Mouse (Mus musculus) midbrain, embryonic 12.5 days (tissue): ENCODE results near the gene Prss45. TPM values are rescaled to one million over a fixed set of nuclear protein-coding genes. Genes with fewer than 3 reads are reported as not detected.
"Not testable (repeated sequence)": the region's sequence is repeated elsewhere in the genome, so short reads cannot be mapped to it uniquely, and the experiment has no call there.

Source experiments
- ATAC-seq: fragments of 200-750 bp; cut with Nextera tagmentation; 2 replicates; pipeline ENCODE4 v1.8.0; 2017; ENCODE audit warnings: low read depth, moderate TSS enrichment, moderate library complexity; ENCODE audit not compliant: low FRiP score
- H3K27ac ChIP-seq: fragments of 300-500 bp; sonication (generic); replicated peaks from 2 replicates; pipeline ENCODE4 v1.5.1; 2016; ENCODE audit warnings: mild to moderate bottlenecking
- H3K27me3 ChIP-seq: fragments of 300-500 bp; sonication (generic); 2 replicates; pipeline ENCODE4 v1.6.1; 2016; ENCODE audit warnings: mild to moderate bottlenecking
- H3K36me3 ChIP-seq: fragments of 300-500 bp; sonication (generic); 2 replicates; pipeline ENCODE4 v1.6.1; 2016
- H3K4me1 ChIP-seq: fragments of 300-500 bp; sonication (generic); 2 replicates; pipeline ENCODE4 v1.6.1; 2016
- H3K4me2 ChIP-seq: fragments of 300-500 bp; sonication (generic); replicated peaks from 2 replicates; pipeline ENCODE4 v1.6.1; 2016; ENCODE audit warnings: mild to moderate bottlenecking, moderate library complexity
- H3K4me3 ChIP-seq: fragments of 300-500 bp; sonication (generic); 2 replicates; pipeline ENCODE4 v1.5.1; 2016; ENCODE audit warnings: mild to moderate bottlenecking
- H3K9ac ChIP-seq: fragments of 300-500 bp; sonication (generic); replicated peaks from 2 replicates; pipeline ENCODE4 v1.6.1; 2016; ENCODE audit warnings: mild to moderate bottlenecking, moderate library complexity
- H3K9me3 ChIP-seq: fragments of 300-500 bp; sonication (generic); 2 replicates; pipeline ENCODE4 v1.6.1; 2016; ENCODE audit warnings: mild to moderate bottlenecking
- WGBS: fragments of 180-500 bp; shearing (Covaris S2); methylation state at CpG from one replicate; pipeline ENCODE4 v1.1.7; 2016; 5-methylcytosine and 5-hydroxymethylcytosine counted together
- polyA plus RNA-seq: library from polyadenylated mRNA; unstranded; fragments of >200 nt; fragmentation: Nextera tagmentation; extraction: Ambion mirVana; gene quantifications from 2 replicates; pipeline ENCODE4 v1.2.1, GENCODE M21; 2016

The Prss45 gene
- polyA plus RNA-seq: not detected in 2 replicates

- 77% methylated on average over 19 of the region's 19 CpGs for WGBS
- Histone ChIP-seq H3K27me3 (no peaks in the 10 kb centered on the region), H3K4me3 (no peak within 1 kb of the TSS), H3K9ac (no peak within 1 kb of the TSS), H3K36me3 (no peaks in the 10 kb centered on the region), H3K9me3 (no peaks in the 10 kb centered on the region), H3K4me2 (peak within 1 kb of the TSS; percentile 22), H3K4me1 (no peaks in the 10 kb centered on the region), H3K27ac (no peak within 1 kb of the TSS)
- no peak for ATAC-seq
Measured at GRCm38 (mm10) chr9:110834411-110834810, at the start of gene Prss45. TSS of gene Prss45 (plus strand) at chr9:110834588.

DNA sequence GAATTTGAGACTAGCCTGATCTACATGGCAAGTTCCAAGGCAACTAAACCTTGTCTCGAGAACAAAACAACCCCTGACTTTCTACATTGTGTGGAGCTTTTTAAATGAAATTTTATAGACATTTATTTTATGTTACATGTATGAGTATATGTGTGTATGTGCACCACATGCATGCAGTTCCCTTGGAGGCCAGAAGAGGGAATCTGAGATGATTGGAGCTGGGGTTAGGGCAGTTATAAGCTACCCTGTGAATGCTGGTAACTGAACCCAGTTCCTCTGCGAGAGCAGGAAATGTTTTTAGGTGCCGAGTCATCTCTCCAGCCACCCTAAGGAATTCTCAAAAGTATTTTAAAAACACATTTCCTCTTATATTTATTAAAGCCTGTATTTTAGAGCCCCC is 46.2 kb upstream of the Prss45 start:
- H3K27me3 ChIP-seq: no peaks in the 10 kb centered on the region
- H3K36me3 ChIP-seq: no peaks in the 10 kb centered on the region
- ATAC-seq: no peak
- H3K4me3 ChIP-seq: no peak overlapping the region
- no peak overlapping the region for H3K4me2 ChIP-seq
- H3K4me1 ChIP-seq: no peaks in the 10 kb centered on the region
- H3K9ac ChIP-seq: no peak overlapping the region
- no peaks in the 10 kb centered on the region for H3K9me3 ChIP-seq
- no peak overlapping the region for H3K27ac ChIP-seq
- 89% methylated on average over 3 of the region's 3 CpGs for WGBS

DNA sequence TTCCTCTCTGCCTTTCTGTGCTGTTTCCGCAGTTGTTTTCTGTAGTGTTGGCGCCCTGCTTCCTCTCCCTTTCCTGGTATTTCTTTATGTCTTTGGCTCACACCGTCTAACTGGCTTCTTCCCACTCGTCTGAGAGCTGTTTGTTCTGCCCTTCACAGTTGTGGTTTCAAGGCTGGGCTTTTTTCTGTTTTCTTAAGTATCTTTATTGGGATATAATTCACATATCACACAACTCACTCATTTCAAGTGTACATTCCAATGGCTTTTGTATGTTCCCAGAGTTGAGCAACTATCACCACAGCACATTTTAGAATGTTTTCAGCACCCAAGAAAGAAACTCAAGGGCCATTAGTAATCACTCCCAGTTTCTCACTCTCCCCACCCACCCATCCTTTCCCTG is 43.9 kb upstream of the Prss45 start:
- H3K27me3 ChIP-seq: no peaks in the 10 kb centered on the region
- H3K36me3 ChIP-seq: no peaks in the 10 kb centered on the region
- no peak overlapping the region for H3K9ac ChIP-seq
- no peak overlapping the region for H3K4me2 ChIP-seq
- no peak overlapping the region for H3K27ac ChIP-seq
- ATAC-seq: no peak
- H3K4me1 ChIP-seq: no peaks in the 10 kb centered on the region
- H3K9me3 ChIP-seq: no peaks in the 10 kb centered on the region
- no peak overlapping the region for H3K4me3 ChIP-seq
- WGBS: 80% methylated on average over 4 of the region's 4 CpGs

GRCm38 (mm10) chr9:110797013-110797412 is 37.4 kb upstream of the Prss45 start:
- 90% methylated on average over 10 of the region's 10 CpGs for WGBS
- no peak overlapping the region for H3K4me3 ChIP-seq
- no peaks in the 10 kb centered on the region for H3K9me3 ChIP-seq

GRCm38 (mm10) chr9:110797866-110798265 is 36.5 kb upstream of the Prss45 start, which contains the start of gene Prss42:
TSS of gene Prss42 (plus strand) at chr9:110798166.
- no peak within 1 kb of the TSS for H3K9ac ChIP-seq
- no peak within 1 kb of the TSS for H3K27ac ChIP-seq
- H3K27me3 ChIP-seq: no peaks in the 10 kb centered on the region
- no peaks in the 10 kb centered on the region for H3K36me3 ChIP-seq
- H3K4me2 ChIP-seq: no peak within 1 kb of the TSS
- no peak for ATAC-seq
- no peak within 1 kb of the TSS for H3K4me3 ChIP-seq
- H3K9me3 ChIP-seq: no peaks in the 10 kb centered on the region
- WGBS: 93% methylated on average over 14 of the region's 14 CpGs
- H3K4me1 ChIP-seq: no peaks in the 10 kb centered on the region

More at GRCm38 (mm10) chr9:110797013-110797412, 37.4 kb upstream of the Prss45 start:
- H3K9ac ChIP-seq: no peak overlapping the region
- H3K4me2 ChIP-seq: no peak overlapping the region
- no peaks in the 10 kb centered on the region for H3K36me3 ChIP-seq
- no peaks in the 10 kb centered on the region for H3K27me3 ChIP-seq
- no peak overlapping the region for H3K27ac ChIP-seq
- no peaks in the 10 kb centered on the region for H3K4me1 ChIP-seq
- no peak for ATAC-seq

- no peak overlapping the region for H3K4me2 ChIP-seq
- WGBS: 96% methylated on average over 8 of the region's 8 CpGs
- H3K36me3 ChIP-seq: no peaks in the 10 kb centered on the region
- no peaks in the 10 kb centered on the region for H3K4me1 ChIP-seq
- no peaks in the 10 kb centered on the region for H3K9me3 ChIP-seq
- H3K27ac ChIP-seq: no peak overlapping the region
- H3K9ac ChIP-seq: no peak overlapping the region
- no peaks in the 10 kb centered on the region for H3K27me3 ChIP-seq
- no peak overlapping the region for H3K4me3 ChIP-seq
- ATAC-seq: no peak
Measured at GRCm38 (mm10) chr9:110800834-110801479, 33.4 kb upstream of the Prss45 start.

DNA sequence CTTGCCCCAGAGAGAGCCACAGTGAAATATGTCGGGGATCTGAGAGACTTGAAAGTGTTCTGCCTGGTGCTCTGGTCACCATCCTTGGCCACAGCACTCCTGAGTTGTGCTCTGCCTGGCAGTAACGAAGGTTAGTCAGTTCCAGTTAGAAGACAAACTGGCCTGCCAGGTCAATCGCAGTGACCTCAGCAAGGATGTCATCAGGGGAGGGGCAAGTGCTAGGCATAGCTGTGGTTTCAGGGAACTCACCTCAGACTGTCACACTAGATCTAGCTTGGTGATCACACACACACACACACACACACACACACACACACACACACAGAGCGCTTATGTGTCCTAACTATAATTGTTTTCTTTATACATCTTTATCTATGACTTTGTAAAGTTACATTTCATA is 31.1 kb upstream of the Prss45 start:
- H3K4me1 ChIP-seq: no peaks in the 10 kb centered on the region
- H3K9ac ChIP-seq: no peak overlapping the region
- H3K27me3 ChIP-seq: no peaks in the 10 kb centered on the region
- no peak overlapping the region for H3K4me2 ChIP-seq
- no peak for ATAC-seq
- no peak overlapping the region for H3K27ac ChIP-seq
- 80% methylated on average over 4 of the region's 4 CpGs for WGBS
- H3K9me3 ChIP-seq: no peaks in the 10 kb centered on the region
- no peaks in the 10 kb centered on the region for H3K36me3 ChIP-seq
- H3K4me3 ChIP-seq: no peak overlapping the region

GRCm38 (mm10) chr9:110810051-110810450 is 24.3 kb upstream of the Prss45 start:
- 90% methylated on average over 4 of the region's 4 CpGs for WGBS

DNA sequence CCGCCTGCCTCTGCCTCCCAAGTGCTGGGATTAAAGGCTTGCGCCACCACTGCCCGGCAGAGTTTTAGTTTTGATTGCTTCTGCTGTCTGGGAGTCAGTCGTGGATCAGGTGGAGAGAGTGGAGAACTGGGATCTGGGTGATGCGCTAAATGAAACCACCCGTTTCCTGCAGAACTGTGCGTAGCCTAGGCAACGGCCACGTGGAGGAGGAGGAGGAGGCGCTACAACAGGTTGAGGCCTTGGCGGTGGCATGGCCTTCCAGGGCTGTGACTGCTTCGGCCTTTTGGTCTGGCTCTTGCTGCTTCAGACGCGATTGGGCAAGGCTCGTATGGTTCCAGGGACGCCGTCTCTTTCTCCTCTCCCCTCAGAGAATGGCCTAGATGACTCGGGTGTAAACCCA is 20.6 kb upstream of the Prss45 start, which contains the start of gene Prss44:
TSS of gene Prss44 (plus strand) at position 206 of the 400 bp plus-strand sequence.
- WGBS: 74% methylated on average over 18 of the region's 18 CpGs
- ATAC-seq: no peak
- no peaks in the 10 kb centered on the region for H3K27me3 ChIP-seq

More at GRCm38 (mm10) chr9:110810051-110810450, 24.3 kb upstream of the Prss45 start:
- Histone ChIP-seq H3K27ac (no peak overlapping the region), H3K4me1 (no peaks in the 10 kb centered on the region), H3K27me3 (no peaks in the 10 kb centered on the region), H3K4me2 (no peak overlapping the region), H3K9me3 (no peaks in the 10 kb centered on the region), H3K9ac (no peak overlapping the region), H3K4me3 (no peak overlapping the region), H3K36me3 (no peaks in the 10 kb centered on the region)
- no peak for ATAC-seq

DNA sequence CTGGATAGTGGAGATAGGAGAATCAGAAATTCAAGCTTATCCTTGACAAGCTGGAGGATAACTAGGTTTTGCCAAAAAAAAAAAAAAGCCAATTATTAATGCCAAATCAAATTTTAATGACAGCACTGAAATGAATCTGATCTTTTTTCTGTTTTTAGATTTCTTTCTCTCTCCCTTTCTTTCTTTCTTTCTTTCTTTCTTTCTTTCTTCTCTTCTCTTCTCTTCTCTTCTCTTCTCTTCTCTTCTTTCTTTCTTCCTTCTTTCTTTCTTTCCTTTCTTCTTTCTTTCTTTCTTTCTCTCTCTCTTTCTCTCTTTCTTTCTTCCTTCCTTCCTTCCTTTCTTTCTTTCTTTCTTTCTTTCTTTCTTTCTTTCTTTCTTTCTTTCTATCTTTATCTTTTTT is 13.8 kb upstream of the Prss45 start:
- not testable (repeated sequence) for H3K27me3 ChIP-seq, H3K4me2 ChIP-seq, H3K4me3 ChIP-seq, H3K9ac ChIP-seq, H3K27ac ChIP-seq, ATAC-seq, H3K9me3 ChIP-seq, H3K4me1 ChIP-seq, H3K36me3 ChIP-seq

More for the DNA sequence above, 20.6 kb upstream of the Prss45 start, which contains the start of gene Prss44:
- Histone ChIP-seq H3K9me3 (no peaks in the 10 kb centered on the region), H3K4me3 (no peak within 1 kb of the TSS), H3K9ac (no peak within 1 kb of the TSS), H3K36me3 (no peaks in the 10 kb centered on the region), H3K4me1 (no peaks in the 10 kb centered on the region), H3K4me2 (no peak within 1 kb of the TSS), H3K27ac (no peak within 1 kb of the TSS)

DNA sequence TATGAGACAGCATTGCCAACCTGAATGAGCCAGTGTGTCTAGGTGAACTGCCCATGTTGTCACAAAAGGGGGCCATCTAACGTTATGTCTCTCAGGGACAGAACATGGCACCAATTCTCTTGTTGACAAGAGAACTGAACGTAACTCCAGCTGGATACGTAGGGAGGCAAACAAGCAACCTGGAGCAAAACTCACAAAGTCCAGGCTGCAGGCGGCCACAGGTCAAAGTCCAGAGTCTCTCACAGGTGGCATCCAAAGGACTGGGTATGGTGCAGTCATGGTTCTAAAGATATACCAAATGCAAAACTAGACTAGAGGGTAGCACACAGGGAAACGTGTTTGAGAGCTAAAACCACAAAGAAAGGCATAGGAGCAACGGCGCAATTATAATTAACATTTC is 13.0 kb upstream of the Prss45 start:
- ATAC-seq: no peak
- H3K9me3 ChIP-seq: no peaks in the 10 kb centered on the region
- no peaks in the 10 kb centered on the region for H3K36me3 ChIP-seq
- H3K4me2 ChIP-seq: no peak overlapping the region
- no peak overlapping the region for H3K4me3 ChIP-seq
- 89% methylated on average over 7 of the region's 7 CpGs for WGBS
- no peaks in the 10 kb centered on the region for H3K27me3 ChIP-seq
- H3K4me1 ChIP-seq: no peaks in the 10 kb centered on the region
- no peak overlapping the region for H3K9ac ChIP-seq
- H3K27ac ChIP-seq: no peak overlapping the region

- Histone ChIP-seq H3K9ac (no peak overlapping the region), H3K27ac (no peak overlapping the region), H3K4me2 (no peak overlapping the region), H3K36me3 (no peaks in the 10 kb centered on the region), H3K4me3 (no peak overlapping the region), H3K27me3 (0 out of 2 replicates have a peak, but pooled peaks cover 4% of the 10 kb centered on the region), H3K9me3 (no peaks in the 10 kb centered on the region), H3K4me1 (no peaks in the 10 kb centered on the region)
- 82% methylated on average over 4 of the region's 4 CpGs for WGBS
- no peak for ATAC-seq
Measured at GRCm38 (mm10) chr9:110825426-110825825, 9.0 kb upstream of the Prss45 start.

DNA sequence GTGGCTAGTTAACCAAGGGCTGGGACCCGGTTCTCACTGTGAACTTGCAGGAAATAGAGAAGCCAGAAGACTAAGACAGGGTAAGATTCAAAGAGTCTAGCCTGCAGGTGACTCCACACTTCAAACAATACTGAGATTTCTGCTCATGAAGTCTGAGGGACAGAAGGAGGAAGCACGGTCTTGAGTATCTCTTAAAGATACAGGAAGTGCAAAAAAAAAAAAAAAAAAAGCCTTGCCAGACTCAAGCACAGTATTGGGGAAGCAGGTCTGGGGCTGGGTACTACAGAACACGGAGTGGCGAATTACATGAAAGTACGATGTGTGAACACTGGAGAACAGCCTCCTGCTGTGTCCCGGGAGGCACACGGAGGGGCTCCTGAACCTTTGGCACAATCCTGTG is 8.6 kb upstream of the Prss45 start:
- Histone ChIP-seq H3K27me3 (0 out of 2 replicates have a peak, but pooled peaks cover 4% of the 10 kb centered on the region), H3K36me3 (no peaks in the 10 kb centered on the region), H3K9me3 (no peaks in the 10 kb centered on the region), H3K4me3 (no peak overlapping the region), H3K27ac (no peak overlapping the region), H3K4me2 (no peak overlapping the region), H3K4me1 (no peaks in the 10 kb centered on the region), H3K9ac (no peak overlapping the region)
- WGBS: 78% methylated on average over 7 of the region's 7 CpGs
- no peak for ATAC-seq
